Mouse (Mus musculus) hindbrain, embryonic 10.5 days (tissue): ENCODE measurements around the gene Cdh15. TPM values are rescaled to one million over a fixed set of nuclear protein-coding genes. Genes with fewer than 3 reads are reported as not detected.

ENCODE experiments used
- DNase-seq: peaks from one replicate; pipeline ENCODE4 v3.0.0-alpha.2; 2017; ENCODE audit warnings: low spot score
- H3K27ac ChIP-seq: fragments of 300-500 bp; sonication (generic); 2 replicates; pipeline ENCODE4 v1.5.1; 2016; ENCODE audit warnings: mild to moderate bottlenecking, moderate library complexity
- H3K27me3 ChIP-seq: fragments of 300-500 bp; sonication (generic); 2 replicates; pipeline ENCODE4 v1.6.1; 2016; ENCODE audit warnings: mild to moderate bottlenecking; ENCODE audit not compliant: poor library complexity, insufficient read depth, severe bottlenecking
- H3K36me3 ChIP-seq: fragments of 300-500 bp; sonication (generic); 2 replicates; pipeline ENCODE4 v1.6.1; 2016; ENCODE audit warnings: mild to moderate bottlenecking, moderate library complexity
- H3K4me1 ChIP-seq: fragments of 300-500 bp; sonication (generic); replicated peaks from 2 replicates; pipeline ENCODE4 v1.6.1; 2016; ENCODE audit warnings: mild to moderate bottlenecking
- H3K4me3 ChIP-seq: fragments of 300-500 bp; sonication (generic); 2 replicates; pipeline ENCODE4 v1.5.1; 2016; ENCODE audit warnings: mild to moderate bottlenecking, moderate library complexity
- H3K9me3 ChIP-seq: fragments of 300-500 bp; sonication (generic); 2 replicates; pipeline ENCODE4 v1.6.1; 2016; ENCODE audit warnings: mild to moderate bottlenecking, moderate library complexity
- WGBS: fragments of 180-500 bp; shearing (Covaris S2); methylation state at CpG from one replicate; pipeline ENCODE4 v1.1.7; 2016; 5-methylcytosine and 5-hydroxymethylcytosine counted together
- polyA plus RNA-seq: library from polyadenylated mRNA; unstranded; fragments of >200 nt; fragmentation: Nextera tagmentation; extraction: Ambion mirVana; gene quantifications from 2 replicates; pipeline ENCODE4 v1.2.1, GENCODE M21; 2016

Cdh15 gene
- polyA plus RNA-seq, 1 experiment from 2014 or later, result 1.2 TPM

- DNase-seq, result no peak
- Histone ChIP-seq H3K36me3 (peaks cover 59% of the 10 kb centered on the region), H3K27me3 (no peaks in the 10 kb centered on the region), H3K27ac (0 out of 2 replicates have a peak overlapping the region, but pooled peaks have one; percentile 23), H3K4me1 (peaks cover 39% of the 10 kb centered on the region), H3K4me3 (no peak overlapping the region), H3K9me3 (no peaks in the 10 kb centered on the region)
- 87% methylated on average over 8 of the region's 8 CpGs for WGBS
Measured at GRCm38 (mm10) chr8:122901892-122902515, 54.2 kb downstream of the Cdh15 start.

DNA sequence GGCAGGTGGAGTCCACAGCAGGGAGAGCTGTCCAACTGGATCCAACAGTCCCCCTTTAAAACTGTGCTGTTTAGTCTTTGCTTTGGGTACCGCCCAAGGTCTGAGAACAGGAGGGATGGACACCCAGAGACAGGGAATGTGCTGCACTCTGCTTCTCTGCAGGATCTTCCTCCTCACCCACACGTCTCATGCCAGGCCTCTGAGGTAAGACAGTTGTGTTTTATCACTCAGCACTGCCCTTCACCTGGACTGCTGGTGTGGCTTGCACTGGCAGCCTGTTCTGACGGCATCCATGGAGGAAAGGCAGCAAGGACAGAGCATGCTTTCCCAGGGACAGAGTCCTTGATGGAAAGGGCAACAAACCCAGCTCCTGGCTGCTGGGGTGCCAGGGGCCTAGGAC lies 54.8 kb downstream of the Cdh15 start:
- no peak overlapping the region for H3K4me3 ChIP-seq
- H3K4me1 ChIP-seq, result peaks cover 39% of the 10 kb centered on the region
- no peaks in the 10 kb centered on the region for H3K27me3 ChIP-seq
- 53% methylated on average over 3 of the region's 3 CpGs for WGBS
- peak overlapping the region; percentile 23; the same call in 1 of the 2 replicates for H3K27ac ChIP-seq
- peaks cover 59% of the 10 kb centered on the region for H3K36me3 ChIP-seq
- no peak for DNase-seq
- H3K9me3 ChIP-seq, result no peaks in the 10 kb centered on the region

- no peak overlapping the region for H3K4me3 ChIP-seq
- H3K36me3 ChIP-seq, result peaks cover 59% of the 10 kb centered on the region
- 25% methylated on average over 5 of the region's 5 CpGs for WGBS
- H3K4me1 ChIP-seq, result peaks cover 39% of the 10 kb centered on the region
- DNase-seq, result peak; percentile 35
- no peaks in the 10 kb centered on the region for H3K27me3 ChIP-seq
- no peaks in the 10 kb centered on the region for H3K9me3 ChIP-seq
- H3K27ac ChIP-seq, result peak overlapping the region; percentile 23; the same call in 1 of the 2 replicates
Measured at GRCm38 (mm10) chr8:122903002-122903401, 55.2 kb downstream of the Cdh15 start.

DNA sequence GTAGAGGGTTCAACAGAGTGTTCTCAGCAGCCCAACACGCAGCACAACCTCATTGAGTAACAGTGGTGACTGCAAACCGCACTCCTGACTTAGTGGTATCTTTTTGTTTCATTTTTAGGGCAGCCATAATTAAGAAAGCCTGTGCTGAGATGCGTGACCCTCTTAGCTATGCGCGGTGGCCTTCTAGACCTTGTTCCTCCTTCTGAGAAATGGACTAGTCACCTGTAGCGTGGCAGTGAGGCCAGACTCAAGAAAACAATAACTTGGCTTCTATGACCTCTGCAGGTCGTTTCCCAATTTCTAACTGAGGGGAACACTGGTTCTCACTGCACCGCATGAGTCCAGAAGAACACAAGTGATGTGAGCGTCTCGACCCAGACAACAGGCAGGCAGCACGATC lies 56.7 kb downstream of the Cdh15 start:
- DNase-seq, result no peak
- Histone ChIP-seq H3K27me3 (no peaks in the 10 kb centered on the region), H3K4me1 (peaks cover 40% of the 10 kb centered on the region), H3K27ac (no peak overlapping the region; the same call in 1 of the 2 replicates), H3K36me3 (peaks cover 55% of the 10 kb centered on the region), H3K9me3 (no peaks in the 10 kb centered on the region), H3K4me3 (no peak overlapping the region)
- 84% methylated on average over 11 of the region's 11 CpGs for WGBS

DNA sequence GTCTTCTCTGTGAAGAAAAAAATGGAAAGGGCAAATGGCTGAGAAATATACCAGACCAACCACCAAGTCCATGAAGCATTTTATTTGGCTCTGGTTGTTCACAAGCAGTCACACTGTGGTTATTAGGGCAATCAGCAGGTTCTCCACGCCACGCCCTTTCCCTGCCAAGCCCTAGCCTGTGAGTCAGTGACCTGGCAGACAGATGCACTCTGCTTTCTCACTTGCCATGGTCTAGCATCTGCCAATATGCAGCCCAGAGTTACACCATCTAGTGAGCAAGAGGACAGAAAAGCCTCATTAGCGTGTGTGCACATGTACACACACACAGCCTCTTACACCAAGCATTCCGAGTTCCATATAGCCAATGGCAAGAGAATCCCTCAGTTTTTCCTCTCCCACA lies 57.6 kb downstream of the Cdh15 start:
- WGBS, result 93% methylated on average over 4 of the region's 4 CpGs
- Histone ChIP-seq H3K4me3 (no peak overlapping the region), H3K27me3 (no peaks in the 10 kb centered on the region), H3K4me1 (peaks cover 47% of the 10 kb centered on the region), H3K27ac (no peak overlapping the region), H3K36me3 (peaks cover 47% of the 10 kb centered on the region), H3K9me3 (no peaks in the 10 kb centered on the region)
- no peak for DNase-seq

GRCm38 (mm10) chr8:122906463-122907021 lies 58.8 kb downstream of the Cdh15 start:
- no peak overlapping the region for H3K27ac ChIP-seq
- WGBS, result 57% methylated on average over 6 of the region's 6 CpGs
- no peaks in the 10 kb centered on the region for H3K27me3 ChIP-seq
- H3K9me3 ChIP-seq, result no peaks in the 10 kb centered on the region
- no peak overlapping the region for H3K4me3 ChIP-seq
- DNase-seq, result peak; percentile 69
- H3K36me3 ChIP-seq, result peaks cover 42% of the 10 kb centered on the region
- peaks cover 47% of the 10 kb centered on the region for H3K4me1 ChIP-seq

- peaks cover 8% of the 10 kb centered on the region for H3K4me1 ChIP-seq
- H3K4me3 ChIP-seq, result no peak overlapping the region
- no peaks in the 10 kb centered on the region for H3K9me3 ChIP-seq
- 87% methylated on average over 3 of the region's 3 CpGs for WGBS
- peaks cover 64% of the 10 kb centered on the region for H3K36me3 ChIP-seq
- no peaks in the 10 kb centered on the region for H3K27me3 ChIP-seq
- no peak overlapping the region for H3K27ac ChIP-seq
- DNase-seq, result no peak
Measured at GRCm38 (mm10) chr8:122912150-122912549, 64.4 kb downstream of the Cdh15 start.

DNA sequence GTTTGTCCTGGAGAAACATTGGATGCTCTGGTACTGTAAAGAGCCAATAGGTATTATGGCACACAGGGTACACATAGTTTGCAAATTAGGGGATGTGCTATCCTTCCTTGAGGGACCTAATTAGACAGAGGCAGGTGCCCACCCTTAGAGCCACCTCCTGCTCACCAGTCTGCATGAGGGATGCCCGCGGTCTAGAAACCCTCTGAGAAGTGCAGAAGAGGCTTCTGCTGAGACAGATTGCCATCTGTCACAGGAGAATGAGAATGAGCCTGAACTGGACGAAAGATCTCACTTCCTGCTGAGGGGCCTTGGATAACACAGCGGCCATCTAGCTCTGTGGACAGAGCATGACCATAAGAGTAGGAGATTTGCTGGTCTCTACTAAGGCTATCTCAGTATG lies 65.1 kb downstream of the Cdh15 start:
- Histone ChIP-seq H3K27me3 (no peaks in the 10 kb centered on the region), H3K27ac (no peak overlapping the region), H3K4me3 (no peak overlapping the region), H3K4me1 (peaks cover 15% of the 10 kb centered on the region), H3K36me3 (peaks cover 57% of the 10 kb centered on the region), H3K9me3 (no peaks in the 10 kb centered on the region)
- no peak for DNase-seq
- WGBS, result 94% methylated on average over 4 of the region's 4 CpGs

DNA sequence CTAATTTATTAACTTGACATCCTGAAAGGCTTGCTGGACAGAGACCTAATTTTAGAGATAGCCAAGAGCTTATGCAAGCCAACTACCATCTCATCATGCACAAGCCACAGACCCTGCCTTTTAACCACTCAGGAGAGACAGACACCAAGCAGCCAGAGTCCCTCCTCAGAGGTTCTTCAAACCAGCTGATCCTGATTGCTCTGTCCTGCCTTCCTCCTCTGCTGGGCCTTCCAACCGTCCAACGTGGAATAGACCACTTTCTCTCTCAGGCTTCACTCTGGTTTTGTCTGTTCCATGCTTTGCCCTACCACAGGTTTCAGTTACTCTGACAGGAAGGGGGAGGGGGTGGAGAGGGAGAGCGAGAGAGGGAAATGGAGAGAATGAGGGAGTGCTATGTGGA lies 69.0 kb downstream of the Cdh15 start:
- Histone ChIP-seq H3K36me3 (peaks cover 42% of the 10 kb centered on the region), H3K4me3 (no peak overlapping the region), H3K9me3 (no peaks in the 10 kb centered on the region), H3K27ac (no peak overlapping the region), H3K27me3 (no peaks in the 10 kb centered on the region), H3K4me1 (peaks cover 32% of the 10 kb centered on the region)
- DNase-seq, result no peak
- WGBS, result 84% methylated on average over 3 of the region's 3 CpGs

Other genes with a start within 250 kb of the Cdh15 start
- 7.1 and 7.2 TPM in 2 replicates for gene Galns, start 236.5 kb upstream of the Cdh15 start, polyA plus RNA-seq
- 53.3 and 68.5 TPM in 2 replicates for gene Trappc2l, start 236.3 kb upstream of the Cdh15 start, polyA plus RNA-seq
- gene Pabpn1l, start 225.2 kb upstream of the Cdh15 start, polyA plus RNA-seq, result not detected in 2 replicates
- 2.2 and 5.4 TPM in 2 replicates for gene Cbfa2t3, start 148.9 kb upstream of the Cdh15 start, polyA plus RNA-seq
- 16.5 and 18.0 TPM in 2 replicates for gene Acsf3, start 72.5 kb upstream of the Cdh15 start, polyA plus RNA-seq
- gene Ankrd11, start 194.3 kb downstream of the Cdh15 start, polyA plus RNA-seq, result 31.4 and 34.3 TPM in 2 replicates
- gene Spg7, start 215.0 kb downstream of the Cdh15 start, polyA plus RNA-seq, result 56.6 and 58.2 TPM in 2 replicates